ENCODE assay signal across 8 mouse cellular contexts in the genomic region with DNA sequence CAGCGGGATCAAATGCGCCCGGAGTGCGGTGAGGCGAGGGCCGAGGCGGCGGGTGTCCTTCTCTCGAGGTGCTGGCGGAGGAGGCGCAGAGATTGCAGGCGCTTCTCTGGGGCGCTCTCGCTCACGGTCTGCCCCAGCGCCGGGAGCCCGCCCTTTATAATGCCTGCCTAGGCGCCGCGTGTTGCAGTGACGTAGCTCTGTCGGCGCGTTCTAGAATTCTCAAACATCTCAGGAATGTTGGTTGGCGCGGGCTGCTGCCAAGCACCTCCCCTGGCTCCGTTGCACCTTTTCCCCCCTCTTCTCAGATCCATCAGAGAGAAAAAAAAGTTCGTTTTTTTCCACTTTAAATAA. TPM values are rescaled to one million over a fixed set of nuclear protein-coding genes. Genes with fewer than 3 reads are reported as not detected.
DNase-seq lines count a peak whose midpoint lies in the region; ATAC-seq and TF ChIP-seq lines count a peak whose summit lies in the region.

Gene Ccn1, minus strand, starts transcription at position 130 of the 351 bp plus-strand sequence.

- peak within 1 kb of the TSS; percentile 70 for H3K27ac ChIP-seq in hindbrain, embryonic 13.5 days
- no peak within 1 kb of the TSS; the same call in 1 of the 2 replicates for H3K27ac ChIP-seq in midbrain, embryonic 11.5 days (ENCODE audit: low read depth, low read length)
- H3K27ac ChIP-seq in stomach, embryonic 15.5 days: peak within 1 kb of the TSS; percentile 95

- peak; percentile 99 for DNase-seq in Muller cell, postnatal 12 days (ENCODE audit: inconsistent ontology term)
- peak; percentile 92 for DNase-seq in brain, embryonic 14.5 days (ENCODE audit: low read depth)
- peak; percentile 90 for DNase-seq in gastrocnemius, adult 18-20 months (ENCODE audit: low spot score)
- DNase-seq in left cerebral cortex, postnatal 36 days (ENCODE audit: low spot score in 2 of 2): peak; percentile 71 to 72
- DNase-seq in midbrain, embryonic 11.5 days (ENCODE audit: low spot score, missing footprints): no peak
- no peak for DNase-seq in natural killer cell, adult 2 months (ENCODE audit: low spot score in 2 of 2)

- under 1% methylated on average over 27 of the region's 29 CpGs for WGBS in hindbrain, embryonic 13.5 days
- WGBS in midbrain, embryonic 11.5 days: 0% methylated on average over 29 of the region's 29 CpGs
- 0% methylated on average over 25 of the region's 29 CpGs for WGBS in stomach, embryonic 15.5 days

- H3K9ac ChIP-seq in hindbrain, embryonic 13.5 days: peak within 1 kb of the TSS; percentile 71
- H3K9ac ChIP-seq in midbrain, embryonic 11.5 days (ENCODE audit: low read length): peak within 1 kb of the TSS; percentile 73
- H3K9ac ChIP-seq in stomach, embryonic 15.5 days: peak within 1 kb of the TSS; percentile 74

- no peaks in the 10 kb centered on the region for H3K36me3 ChIP-seq in hindbrain, embryonic 13.5 days
- H3K36me3 ChIP-seq in midbrain, embryonic 11.5 days (ENCODE audit: control insufficient read depth, insufficient read depth, low read length): no peaks in the 10 kb centered on the region
- H3K36me3 ChIP-seq in stomach, embryonic 15.5 days: no peaks in the 10 kb centered on the region

- peaks cover 68% of the 10 kb centered on the region for H3K4me1 ChIP-seq in hindbrain, embryonic 13.5 days (replicated peaks)
- peaks cover 70% of the 10 kb centered on the region for H3K4me1 ChIP-seq in midbrain, embryonic 11.5 days (ENCODE audit: control insufficient read depth, insufficient read depth, low read length)
- peaks cover 27% of the 10 kb centered on the region for H3K4me1 ChIP-seq in stomach, embryonic 15.5 days

- H3K4me3 ChIP-seq in hindbrain, embryonic 13.5 days: peak within 1 kb of the TSS; percentile 50
- H3K4me3 ChIP-seq in midbrain, embryonic 11.5 days (ENCODE audit: low read depth, low read length): peak within 1 kb of the TSS; percentile 54
- peak within 1 kb of the TSS; percentile 67 for H3K4me3 ChIP-seq in stomach, embryonic 15.5 days (replicated peaks)

- peaks cover 61% of the 10 kb centered on the region for H3K27me3 ChIP-seq in hindbrain, embryonic 13.5 days
- peaks cover 28% of the 10 kb centered on the region; the same call in 1 of the 2 replicates for H3K27me3 ChIP-seq in midbrain, embryonic 11.5 days (ENCODE audit: control insufficient read depth, insufficient read depth, low read length)
- H3K27me3 ChIP-seq in stomach, embryonic 15.5 days (replicated peaks): no peaks in the 10 kb centered on the region

- no peaks in the 10 kb centered on the region for H3K9me3 ChIP-seq in hindbrain, embryonic 13.5 days
- H3K9me3 ChIP-seq in midbrain, embryonic 11.5 days (ENCODE audit: control insufficient read depth, low read length): no peaks in the 10 kb centered on the region
- H3K9me3 ChIP-seq in stomach, embryonic 15.5 days: no peaks in the 10 kb centered on the region

- TF ChIP-seq POLR2A in brain, embryonic 14.5 days (IDR thresholded peaks at IDR 0.05; ENCODE audit: borderline replicate concordance, extremely low read depth, insufficient read depth, insufficient read length, poor library complexity, severe bottlenecking): peak; percentile 78; the same call in 1 of the 2 replicates

- H3K4me2 ChIP-seq in hindbrain, embryonic 13.5 days: peak within 1 kb of the TSS; percentile 74
- H3K4me2 ChIP-seq in midbrain, embryonic 11.5 days: peak within 1 kb of the TSS; percentile 83
- H3K4me2 ChIP-seq in stomach, embryonic 15.5 days: peak within 1 kb of the TSS; percentile 89

- intact Hi-C loops in left cerebral cortex, postnatal 36 days (cut with DNase I): loop anchor here (5.0 to 10.0 kb wide), 2 partner anchors 182 to 255 kb away; no protein-coding TSS in a partner anchor

- no peak for TF ChIP-seq CTCF in brain, embryonic 14.5 days (IDR thresholded peaks at IDR 0.05; ENCODE audit: borderline replicate concordance, extremely low read depth, insufficient read depth, insufficient read length)

- ATAC-seq in hindbrain, embryonic 13.5 days (ENCODE audit: low FRiP score): peak; percentile 67
- peak; percentile 64 for ATAC-seq in midbrain, embryonic 11.5 days (ENCODE audit: low FRiP score)
- peak; percentile 69 for ATAC-seq in stomach, embryonic 15.5 days (ENCODE audit: insufficient read depth, low FRiP score, low read depth)

RNA-seq across cellular contexts. Expression of gene Ccn1, which starts in this region (rescaled TPM):
- 12.9 and 17.3 TPM in 2 replicates for polyA plus RNA-seq in brain, embryonic 14.5 days (2012; rRNA removed)
- total RNA-seq in gastrocnemius, adult 18-20 months (2021): 100 to 1,000 TPM in 1 of 2 experiments, 10 to 100 TPM in 1; 45.3 to 211 TPM
- 10.1 and 11.2 TPM in 2 replicates for polyA plus RNA-seq in hindbrain, embryonic 13.5 days (2015; fragmentation: Nextera tagmentation; extraction: Ambion mirVana)
- total RNA-seq in left cerebral cortex, postnatal 36 days (2021): 10 to 100 TPM in 1 of 2 experiments, 1 to 10 TPM in 1; 3.1 to 19.7 TPM
- 14.1 and 15.7 TPM in 2 replicates for polyA plus RNA-seq in midbrain, embryonic 11.5 days (2014; fragmentation: Nextera tagmentation; extraction: Ambion mirVana)
- polyA plus RNA-seq in stomach, embryonic 15.5 days (2015; fragmentation: Nextera tagmentation; extraction: Ambion mirVana): 39.7 and 45.1 TPM in 2 replicates

Comparison
In these comparisons a context has a peak if more than half of its experiments do, and no peak if none do; other contexts are left out.
1. DNase-seq: peak in Muller cell, postnatal 12 days (single experiment), brain, embryonic 14.5 days (single experiment), gastrocnemius, adult 18-20 months (single experiment) and left cerebral cortex, postnatal 36 days (2 of 2); none in midbrain, embryonic 11.5 days (single experiment) and natural killer cell, adult 2 months (0 of 2).
2. Peak in every context shown above with its lines, with median percentiles within 50 percentile points of each other: ATAC-seq, H3K4me2 ChIP-seq, H3K4me3 ChIP-seq and H3K9ac ChIP-seq.